Mouse (Mus musculus) mouse trophoblast stem cell (cell line): ENCODE data around the gene Mllt10.

ENCODE experiments used
- in situ Hi-C, 2 experiments: fragments of 300-500 bp; cut with MseI, MboI; formaldehyde crosslinking; loops; 2 replicates in 1 of 2; 3 replicates in 1 of 2; pipeline ENCODE4 v1.15.1; 2025

Mllt10 gene

GRCm38 (mm10) chr2:18051831-18052170 lies 3.2 kb upstream of the Mllt10 start:
- in situ Hi-C loops, result no loop called here

GRCm38 (mm10) chr2:18052581-18052980 lies 2.5 kb upstream of the Mllt10 start:
- in situ Hi-C loops, result no loop called here

GRCm38 (mm10) chr2:18053243-18053950 lies 1.6 kb upstream of the Mllt10 start:
- in situ Hi-C loops, result no loop called here

- in situ Hi-C loops, result no loop called here
Measured at GRCm38 (mm10) chr2:18053951-18054530, 996 bp upstream of the Mllt10 start.

GRCm38 (mm10) chr2:18055929-18056785 lies 1.1 kb downstream of the Mllt10 start:
- in situ Hi-C loops, result no loop called here

GRCm38 (mm10) chr2:18056786-18057255 lies 1.8 kb downstream of the Mllt10 start:
- in situ Hi-C loops, result no loop called here

GRCm38 (mm10) chr2:18057336-18058145 lies 2.5 kb downstream of the Mllt10 start:
- in situ Hi-C loops, result no loop called here

- in situ Hi-C loops, result no loop called here
Measured at GRCm38 (mm10) chr2:18058146-18058708, 3.2 kb downstream of the Mllt10 start.

GRCm38 (mm10) chr2:18059063-18059462 lies 4.0 kb downstream of the Mllt10 start:
- in situ Hi-C loops, result no loop called here

- in situ Hi-C loops, result no loop called here
Measured at GRCm38 (mm10) chr2:18059891-18060290, 4.9 kb downstream of the Mllt10 start.

- in situ Hi-C loops, result no loop called here
Measured at GRCm38 (mm10) chr2:18060396-18060795, 5.4 kb downstream of the Mllt10 start.

- in situ Hi-C loops, result no loop called here
Measured at GRCm38 (mm10) chr2:18063763-18064251, 8.8 kb downstream of the Mllt10 start.

GRCm38 (mm10) chr2:18064356-18064858 lies 9.4 kb downstream of the Mllt10 start:
- in situ Hi-C loops, result no loop called here

GRCm38 (mm10) chr2:18064941-18065707 lies 10.1 kb downstream of the Mllt10 start:
- in situ Hi-C loops, result no loop called here

- in situ Hi-C loops, result no loop called here
Measured at GRCm38 (mm10) chr2:18065708-18066030, 10.6 kb downstream of the Mllt10 start.

GRCm38 (mm10) chr2:18066436-18066835 lies 11.4 kb downstream of the Mllt10 start:
- in situ Hi-C loops, result no loop called here

GRCm38 (mm10) chr2:18068071-18068796 lies 13.2 kb downstream of the Mllt10 start:
- in situ Hi-C loops, result no loop called here

- in situ Hi-C loops, result no loop called here
Measured at GRCm38 (mm10) chr2:18071947-18072346, 16.9 kb downstream of the Mllt10 start.

GRCm38 (mm10) chr2:18080182-18080860 lies 25.3 kb downstream of the Mllt10 start:
- in situ Hi-C loops, result no loop called here
